Mouse (Mus musculus): Measurements from ENCODE around the gene Fgf13. TPM values are rescaled to one million over a fixed set of nuclear protein-coding genes. Genes with fewer than 3 reads are reported as not detected.

Fgf13 gene
- polyA plus RNA-seq, 1 experiment from 2014 or later, result 2.5 TPM

- H3K4me1 ChIP-seq (replicated peaks), result no peaks in the 10 kb centered on the region
- no peaks in the 10 kb centered on the region for H3K9me3 ChIP-seq (replicated peaks)
- no peak for DNase-seq
- no peaks in the 10 kb centered on the region for H3K36me3 ChIP-seq
- H3K9ac ChIP-seq, result no peak overlapping the region
- H3K27me3 ChIP-seq, result no peaks in the 10 kb centered on the region
- H3K27ac ChIP-seq, result no peak overlapping the region
- ATAC-seq (ENCODE audit: low read depth), result no peak
- no peak overlapping the region for H3K4me2 ChIP-seq
- H3K4me3 ChIP-seq (replicated peaks), result no peak overlapping the region
- 71% methylated on average over 2 of the region's 2 CpGs for WGBS (ENCODE audit: insufficient replicate concordance)
Observed at GRCm38 (mm10) chrX:59402596-59403285, 165.1 kb downstream of the Fgf13 start.

- 64% methylated on average over 3 of the region's 3 CpGs for WGBS (ENCODE audit: insufficient replicate concordance)
- H3K36me3 ChIP-seq, result no peaks in the 10 kb centered on the region
- no peaks in the 10 kb centered on the region for H3K27me3 ChIP-seq
- DNase-seq (no peak), ATAC-seq (ENCODE audit: low read depth) (no peak)
- H3K4me2 ChIP-seq, result no peak overlapping the region
- no peaks in the 10 kb centered on the region for H3K4me1 ChIP-seq (replicated peaks)
- no peaks in the 10 kb centered on the region for H3K9me3 ChIP-seq (replicated peaks)
- no peak overlapping the region for H3K9ac ChIP-seq
- no peak overlapping the region for H3K27ac ChIP-seq
- H3K4me3 ChIP-seq (replicated peaks), result no peak overlapping the region
Observed at GRCm38 (mm10) chrX:59290916-59291411, 276.9 kb downstream of the Fgf13 start.

GRCm38 (mm10) chrX:59251576-59251975 is 316.3 kb downstream of the Fgf13 start:
- H3K27me3 ChIP-seq, result no peaks in the 10 kb centered on the region
- no peak overlapping the region for H3K4me3 ChIP-seq (replicated peaks)
- H3K9me3 ChIP-seq (replicated peaks), result no peaks in the 10 kb centered on the region
- no peak overlapping the region for H3K9ac ChIP-seq
- H3K4me1 ChIP-seq (replicated peaks), result no peaks in the 10 kb centered on the region
- no peak overlapping the region for H3K4me2 ChIP-seq
- H3K27ac ChIP-seq, result no peak overlapping the region
- ATAC-seq (ENCODE audit: low read depth), result no peak
- no peak for DNase-seq
- no peaks in the 10 kb centered on the region for H3K36me3 ChIP-seq

GRCm38 (mm10) chrX:59243752-59244151 is 324.1 kb downstream of the Fgf13 start:
- ATAC-seq (ENCODE audit: low read depth) (no peak), DNase-seq (no peak)
- Histone ChIP-seq H3K9ac (no peak overlapping the region), H3K4me1 (replicated peaks) (no peaks in the 10 kb centered on the region), H3K9me3 (replicated peaks) (no peaks in the 10 kb centered on the region), H3K27ac (no peak overlapping the region), H3K4me3 (replicated peaks) (no peak overlapping the region), H3K27me3 (no peaks in the 10 kb centered on the region), H3K4me2 (no peak overlapping the region), H3K36me3 (no peaks in the 10 kb centered on the region)
- 55% methylated on average over 3 of the region's 3 CpGs for WGBS (ENCODE audit: insufficient replicate concordance)

GRCm38 (mm10) chrX:59243176-59243575 is 324.7 kb downstream of the Fgf13 start:
- Histone ChIP-seq H3K9me3 (replicated peaks) (no peaks in the 10 kb centered on the region), H3K27me3 (no peaks in the 10 kb centered on the region), H3K4me3 (replicated peaks) (no peak overlapping the region), H3K27ac (no peak overlapping the region), H3K4me1 (replicated peaks) (no peaks in the 10 kb centered on the region), H3K4me2 (no peak overlapping the region), H3K9ac (no peak overlapping the region), H3K36me3 (no peaks in the 10 kb centered on the region)
- WGBS (ENCODE audit: insufficient replicate concordance), result 70% methylated on average over 3 of the region's 3 CpGs
- no peak for DNase-seq
- no peak for ATAC-seq (ENCODE audit: low read depth)

- no peak for DNase-seq
Observed at GRCm38 (mm10) chrX:59241460-59241747, 326.5 kb downstream of the Fgf13 start.

GRCm38 (mm10) chrX:59240683-59241459 is 327.0 kb downstream of the Fgf13 start:
- Histone ChIP-seq H3K27ac (no peak overlapping the region), H3K4me3 (replicated peaks) (no peak overlapping the region), H3K36me3 (no peaks in the 10 kb centered on the region), H3K27me3 (no peaks in the 10 kb centered on the region), H3K4me2 (no peak overlapping the region), H3K9ac (no peak overlapping the region), H3K4me1 (replicated peaks) (no peaks in the 10 kb centered on the region), H3K9me3 (replicated peaks) (no peaks in the 10 kb centered on the region)
- 42% methylated on average over 2 of the region's 2 CpGs for WGBS (ENCODE audit: insufficient replicate concordance)
- DNase-seq (no peak), ATAC-seq (ENCODE audit: low read depth) (no peak)

More at GRCm38 (mm10) chrX:59241460-59241747, 326.5 kb downstream of the Fgf13 start:
- no peak for ATAC-seq (ENCODE audit: low read depth)
- Histone ChIP-seq H3K4me1 (replicated peaks) (no peaks in the 10 kb centered on the region), H3K9me3 (replicated peaks) (no peaks in the 10 kb centered on the region), H3K4me3 (replicated peaks) (no peak overlapping the region), H3K27ac (no peak overlapping the region), H3K4me2 (no peak overlapping the region), H3K27me3 (no peaks in the 10 kb centered on the region), H3K36me3 (no peaks in the 10 kb centered on the region), H3K9ac (no peak overlapping the region)

GRCm38 (mm10) chrX:59220675-59221074 is 347.2 kb downstream of the Fgf13 start:
- H3K9me3 ChIP-seq (replicated peaks), result no peaks in the 10 kb centered on the region
- no peak overlapping the region for H3K4me2 ChIP-seq
- H3K9ac ChIP-seq, result no peak overlapping the region
- DNase-seq (no peak), ATAC-seq (ENCODE audit: low read depth) (no peak)
- H3K4me3 ChIP-seq (replicated peaks), result no peak overlapping the region
- no peaks in the 10 kb centered on the region for H3K4me1 ChIP-seq (replicated peaks)
- no peak overlapping the region for H3K27ac ChIP-seq
- WGBS (ENCODE audit: insufficient replicate concordance), result 40% methylated on average over 3 of the region's 3 CpGs
- H3K36me3 ChIP-seq, result no peaks in the 10 kb centered on the region
- H3K27me3 ChIP-seq, result no peaks in the 10 kb centered on the region

- no peak overlapping the region for H3K27ac ChIP-seq
- H3K4me2 ChIP-seq, result no peak overlapping the region
- no peak for DNase-seq
- H3K4me1 ChIP-seq (replicated peaks), result no peaks in the 10 kb centered on the region
- no peaks in the 10 kb centered on the region for H3K36me3 ChIP-seq
- no peaks in the 10 kb centered on the region for H3K27me3 ChIP-seq
- no peak for ATAC-seq (ENCODE audit: low read depth)
- H3K9me3 ChIP-seq (replicated peaks), result no peaks in the 10 kb centered on the region
- H3K4me3 ChIP-seq (replicated peaks), result no peak overlapping the region
- H3K9ac ChIP-seq, result no peak overlapping the region
Observed at GRCm38 (mm10) chrX:59201146-59201545, 366.7 kb downstream of the Fgf13 start.

GRCm38 (mm10) chrX:59194149-59194548 is 373.7 kb downstream of the Fgf13 start:
- Histone ChIP-seq H3K36me3 (no peaks in the 10 kb centered on the region), H3K9ac (no peak overlapping the region), H3K27ac (no peak overlapping the region), H3K4me3 (replicated peaks) (no peak overlapping the region), H3K27me3 (no peaks in the 10 kb centered on the region), H3K9me3 (replicated peaks) (no peaks in the 10 kb centered on the region), H3K4me1 (replicated peaks) (no peaks in the 10 kb centered on the region), H3K4me2 (no peak overlapping the region)
- ATAC-seq (ENCODE audit: low read depth) (no peak), DNase-seq (no peak)
- 63% methylated on average over 4 of the region's 4 CpGs for WGBS (ENCODE audit: insufficient replicate concordance)

GRCm38 (mm10) chrX:59186922-59187321 is 380.9 kb downstream of the Fgf13 start:
- H3K9ac ChIP-seq, result no peak overlapping the region
- DNase-seq, result no peak
- H3K27ac ChIP-seq, result no peak overlapping the region
- H3K36me3 ChIP-seq, result no peaks in the 10 kb centered on the region
- no peak overlapping the region for H3K4me3 ChIP-seq (replicated peaks)
- 54% methylated on average over 4 of the region's 4 CpGs for WGBS (ENCODE audit: insufficient replicate concordance)
- no peaks in the 10 kb centered on the region for H3K27me3 ChIP-seq
- H3K4me2 ChIP-seq, result no peak overlapping the region
- no peaks in the 10 kb centered on the region for H3K9me3 ChIP-seq (replicated peaks)
- H3K4me1 ChIP-seq (replicated peaks), result no peaks in the 10 kb centered on the region
- no peak for ATAC-seq (ENCODE audit: low read depth)

- ATAC-seq (ENCODE audit: low read depth), result no peak
- Histone ChIP-seq H3K9ac (no peak overlapping the region), H3K36me3 (no peaks in the 10 kb centered on the region), H3K4me3 (replicated peaks) (no peak overlapping the region), H3K27ac (no peak overlapping the region), H3K27me3 (no peaks in the 10 kb centered on the region), H3K4me2 (no peak overlapping the region), H3K9me3 (replicated peaks) (no peaks in the 10 kb centered on the region), H3K4me1 (replicated peaks) (no peaks in the 10 kb centered on the region)
- DNase-seq, result no peak
- whole genome bisulfite sequencing (ENCODE audit: insufficient replicate concordance), result 52% methylated on average over 4 of the region's 4 CpGs
Observed at GRCm38 (mm10) chrX:59182323-59182722, 385.5 kb downstream of the Fgf13 start.
